ENCODE assay signal across 16 mouse cellular contexts in the genomic region with DNA sequence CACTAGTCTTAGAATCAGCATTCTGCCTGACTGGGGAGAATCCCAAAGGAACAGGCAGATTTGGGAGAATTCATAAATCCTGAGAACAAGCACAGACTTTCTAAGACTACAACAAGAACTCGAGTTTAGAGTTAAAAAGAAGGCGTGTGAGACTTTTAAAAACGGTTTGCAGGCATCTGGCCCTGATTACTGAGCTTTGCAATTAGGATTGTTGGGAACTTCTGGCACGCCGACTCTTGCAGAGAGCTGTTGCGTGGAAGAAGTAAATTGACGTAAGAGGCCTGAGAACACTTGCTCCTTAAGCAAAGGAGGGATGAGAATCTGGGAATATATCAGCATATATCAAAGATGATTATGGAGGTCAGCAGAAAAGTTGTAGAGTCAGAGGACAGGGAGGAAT.
A peak's percentile ranks its signal among the peaks of the same experiment; 100 is the strongest.
DNase-seq lines count a peak whose midpoint lies in the region; ATAC-seq lines count a peak whose summit lies in the region.
"Had no signal": no experiment of that assay in that cellular context is flagged by ENCODE, and none has a peak within 500 bp of the region (broad histone marks: within the 10 kb centered on the region; RNA-seq: fewer than 3 reads in every experiment).

No protein-coding gene starts in this region.

- 49% methylated on average over 7 of the region's 7 CpGs for WGBS in embryonic facial prominence, embryonic 10.5 days
- WGBS in neural tube, embryonic 15.5 days, result 85% methylated on average over 7 of the region's 7 CpGs

- no peaks in the 10 kb centered on the region for H3K9me3 ChIP-seq in embryonic facial prominence, embryonic 10.5 days
- H3K9me3 ChIP-seq in neural tube, embryonic 15.5 days (replicated peaks), result no peaks in the 10 kb centered on the region
- H3K9me3 ChIP-seq: forebrain, embryonic 15.5 days; midbrain, embryonic 10.5 days had no signal

- no peak overlapping the region for H3K9ac ChIP-seq in neural tube, embryonic 15.5 days (replicated peaks)
- H3K9ac ChIP-seq: forebrain, embryonic 15.5 days had no signal

- no peaks in the 10 kb centered on the region for H3K4me1 ChIP-seq in embryonic facial prominence, embryonic 10.5 days
- no peaks in the 10 kb centered on the region for H3K4me1 ChIP-seq in neural tube, embryonic 15.5 days
- H3K4me1 ChIP-seq: forebrain, embryonic 15.5 days; midbrain, embryonic 10.5 days had no signal

- peak; percentile 17 for DNase-seq in embryonic facial prominence, embryonic 10.5 days (ENCODE audit: low spot score)
- peak; percentile 14 to 26 for DNase-seq in layer of hippocampus, postnatal 36 days
- DNase-seq in right cerebral cortex, adult 18-20 months, result peak; percentile 77
- DNase-seq in spleen, postnatal 10 days (ENCODE audit: low spot score in 2 of 2), result no peak
- no peak for DNase-seq in cerebellum, adult 11 months
- DNase-seq: cerebellum, adult 8-10 months; heart, adult 11 months; kidney, adult 9 months; liver; thymus, postnatal 4 days had no signal

- no peaks in the 10 kb centered on the region for H3K36me3 ChIP-seq in embryonic facial prominence, embryonic 10.5 days (replicated peaks)
- no peaks in the 10 kb centered on the region for H3K36me3 ChIP-seq in neural tube, embryonic 15.5 days
- H3K36me3 ChIP-seq: forebrain, embryonic 15.5 days; midbrain, embryonic 10.5 days had no signal

- H3K27ac ChIP-seq in embryonic facial prominence, embryonic 10.5 days (replicated peaks), result no peak overlapping the region
- no peak overlapping the region for H3K27ac ChIP-seq in neural tube, embryonic 15.5 days (replicated peaks)
- H3K27ac ChIP-seq: forebrain, embryonic 15.5 days; hindbrain, postnatal 0 days; midbrain, embryonic 10.5 days had no signal

- H3K4me2 ChIP-seq in neural tube, embryonic 15.5 days, result no peak overlapping the region
- H3K4me2 ChIP-seq: forebrain, embryonic 15.5 days had no signal

- peak; percentile 65 for ATAC-seq in frontal cortex, adult (ENCODE audit: low TSS enrichment)
- no peak for ATAC-seq in neural tube, embryonic 15.5 days (ENCODE audit: low FRiP score)
- ATAC-seq: activated CD4-positive, CD25-positive, alpha-beta regulatory T cell, adult 4 months; forebrain, embryonic 15.5 days; hindbrain, postnatal 0 days had no signal

- no peak overlapping the region for H3K4me3 ChIP-seq in embryonic facial prominence, embryonic 10.5 days
- no peak overlapping the region for H3K4me3 ChIP-seq in neural tube, embryonic 15.5 days (replicated peaks)
- H3K4me3 ChIP-seq: forebrain, embryonic 15.5 days; midbrain, embryonic 10.5 days had no signal

- no peaks in the 10 kb centered on the region for H3K27me3 ChIP-seq in embryonic facial prominence, embryonic 10.5 days (replicated peaks; ENCODE audit: low read depth, poor library complexity, severe bottlenecking)
- no peaks in the 10 kb centered on the region for H3K27me3 ChIP-seq in neural tube, embryonic 15.5 days (replicated peaks)
- H3K27me3 ChIP-seq: forebrain, embryonic 15.5 days had no signal

Comparison
In these comparisons a context has a peak if more than half of its experiments do, and no peak if none do; other contexts are left out.
1. DNase-seq: peak in embryonic facial prominence, embryonic 10.5 days (single experiment), layer of hippocampus, postnatal 36 days (2 of 2) and right cerebral cortex, adult 18-20 months (single experiment); none in spleen, postnatal 10 days (0 of 2) and cerebellum, adult 11 months (single experiment).